In the genomic region with DNA sequence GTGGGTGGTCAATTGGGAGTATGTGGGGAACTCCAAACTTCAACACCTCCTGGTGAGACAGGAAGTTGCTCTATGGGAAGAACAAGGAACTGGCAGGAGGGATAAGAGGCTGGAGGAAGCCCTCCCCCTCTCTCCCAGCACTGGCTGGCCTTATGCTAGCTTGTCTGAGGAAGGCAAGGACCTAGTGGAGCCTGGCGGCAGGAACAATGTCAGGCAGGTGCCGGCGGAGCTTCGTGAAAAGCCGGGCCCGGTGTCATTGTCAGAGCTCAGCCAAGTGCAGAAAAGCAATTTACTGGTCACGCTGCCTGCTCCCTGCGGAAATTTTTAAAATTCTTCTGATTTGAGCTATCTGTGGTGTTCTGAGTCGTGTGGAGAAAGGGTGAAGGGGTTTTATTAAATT, we compare ENCODE assay signal across 11 mouse cellular contexts. TPM values are rescaled to one million over a fixed set of nuclear protein-coding genes. Genes with fewer than 3 reads are reported as not detected.
A peak's percentile ranks its signal among the peaks of the same experiment; 100 is the strongest.
DNase-seq lines count a peak whose midpoint lies in the region; ATAC-seq lines count a peak whose summit lies in the region.
"Had no signal": no experiment of that assay in that cellular context is flagged by ENCODE, and none has a peak within 500 bp of the region (broad histone marks: within the 10 kb centered on the region; RNA-seq: fewer than 3 reads in every experiment).

No protein-coding gene starts in this region.

- 23% methylated on average over 9 of the region's 9 CpGs for WGBS in heart, embryonic 16.5 days
- 3% methylated on average over 9 of the region's 9 CpGs for WGBS in midbrain, embryonic 11.5 days
- 6% methylated on average over 9 of the region's 9 CpGs for WGBS in midbrain, embryonic 15.5 days
- WGBS in hindbrain, embryonic 12.5 days, result 11% methylated on average over 9 of the region's 9 CpGs
- 8% methylated on average over 9 of the region's 9 CpGs for WGBS in neural tube, embryonic 13.5 days

- no peaks in the 10 kb centered on the region for H3K36me3 ChIP-seq in heart, embryonic 16.5 days (ENCODE audit: control insufficient read depth, insufficient read depth)
- H3K36me3 ChIP-seq in midbrain, embryonic 11.5 days (ENCODE audit: control insufficient read depth, insufficient read depth, low read length), result no peaks in the 10 kb centered on the region
- no peaks in the 10 kb centered on the region for H3K36me3 ChIP-seq in midbrain, embryonic 15.5 days (replicated peaks)
- no peaks in the 10 kb centered on the region for H3K36me3 ChIP-seq in hindbrain, embryonic 12.5 days
- no peaks in the 10 kb centered on the region for H3K36me3 ChIP-seq in neural tube, embryonic 13.5 days

- no peak for DNase-seq in heart, adult 11 months
- DNase-seq in midbrain, embryonic 11.5 days (ENCODE audit: low spot score, missing footprints), result peak; percentile 87
- DNase-seq in right cerebral cortex, postnatal 36 days (ENCODE audit: low spot score in 2 of 2), result no peak
- DNase-seq: lung, postnatal 10 days had no signal

- H3K4me3 ChIP-seq in heart, embryonic 16.5 days (ENCODE audit: low read length), result no peak overlapping the region
- no peak overlapping the region for H3K4me3 ChIP-seq in midbrain, embryonic 11.5 days (ENCODE audit: low read depth, low read length)
- H3K4me3 ChIP-seq in midbrain, embryonic 15.5 days, result no peak overlapping the region
- no peak overlapping the region for H3K4me3 ChIP-seq in hindbrain, embryonic 12.5 days
- no peak overlapping the region for H3K4me3 ChIP-seq in neural tube, embryonic 13.5 days

- no peak for ATAC-seq in heart, embryonic 16.5 days (replicated peaks; ENCODE audit: extremely low read depth, insufficient read depth, low FRiP score)
- ATAC-seq in midbrain, embryonic 11.5 days (ENCODE audit: low FRiP score), result no peak
- no peak for ATAC-seq in midbrain, embryonic 15.5 days (replicated peaks)
- no peak for ATAC-seq in hindbrain, embryonic 12.5 days (ENCODE audit: low FRiP score)
- ATAC-seq in neural tube, embryonic 13.5 days (ENCODE audit: low read depth), result no peak
- ATAC-seq in cerebellum, adult (ENCODE audit: insufficient number of reproducible peaks, low FRiP score, low TSS enrichment), result no peak
- ATAC-seq: intestine, embryonic 16.5 days had no signal

- H3K4me2 ChIP-seq in heart, embryonic 16.5 days (ENCODE audit: low read depth, low read length), result peak overlapping the region; percentile 9; the same call in 1 of the 2 replicates
- H3K4me2 ChIP-seq in midbrain, embryonic 11.5 days, result no peak overlapping the region
- H3K4me2 ChIP-seq in midbrain, embryonic 15.5 days, result no peak overlapping the region
- peak overlapping the region; percentile 86; the same call in 1 of the 2 replicates for H3K4me2 ChIP-seq in hindbrain, embryonic 12.5 days (replicated peaks)
- peak overlapping the region; percentile 18; the same call in 1 of the 2 replicates for H3K4me2 ChIP-seq in neural tube, embryonic 13.5 days

- no peaks in the 10 kb centered on the region for H3K9me3 ChIP-seq in heart, embryonic 16.5 days (replicated peaks; ENCODE audit: control insufficient read depth, low read length)
- no peaks in the 10 kb centered on the region for H3K9me3 ChIP-seq in midbrain, embryonic 11.5 days (ENCODE audit: control insufficient read depth, low read length)
- H3K9me3 ChIP-seq in midbrain, embryonic 15.5 days, result no peaks in the 10 kb centered on the region
- H3K9me3 ChIP-seq in hindbrain, embryonic 12.5 days (replicated peaks), result no peaks in the 10 kb centered on the region
- H3K9me3 ChIP-seq in neural tube, embryonic 13.5 days, result no peaks in the 10 kb centered on the region

- H3K27ac ChIP-seq in heart, embryonic 16.5 days (ENCODE audit: low read length), result peak overlapping the region; percentile 87; the same call in 1 of the 2 replicates
- H3K27ac ChIP-seq in midbrain, embryonic 11.5 days (ENCODE audit: low read depth, low read length), result no peak overlapping the region; the same call in 1 of the 2 replicates
- H3K27ac ChIP-seq in midbrain, embryonic 15.5 days, result no peak overlapping the region
- no peak overlapping the region for H3K27ac ChIP-seq in hindbrain, embryonic 12.5 days
- H3K27ac ChIP-seq in neural tube, embryonic 13.5 days (replicated peaks), result no peak overlapping the region

- no peak overlapping the region for H3K9ac ChIP-seq in heart, embryonic 16.5 days (ENCODE audit: low read length)
- H3K9ac ChIP-seq in midbrain, embryonic 11.5 days (ENCODE audit: low read length), result peak overlapping the region; percentile 16; the same call in 1 of the 2 replicates
- no peak overlapping the region for H3K9ac ChIP-seq in midbrain, embryonic 15.5 days
- H3K9ac ChIP-seq in hindbrain, embryonic 12.5 days, result no peak overlapping the region
- H3K9ac ChIP-seq in neural tube, embryonic 13.5 days, result no peak overlapping the region

- no peaks in the 10 kb centered on the region; the same call in 1 of the 2 replicates for H3K27me3 ChIP-seq in heart, embryonic 16.5 days (ENCODE audit: control insufficient read depth, insufficient read depth, low read length)
- H3K27me3 ChIP-seq in midbrain, embryonic 11.5 days (ENCODE audit: control insufficient read depth, insufficient read depth, low read length), result peaks cover 31% of the 10 kb centered on the region
- peaks cover 12% of the 10 kb centered on the region; the same call in 1 of the 2 replicates for H3K27me3 ChIP-seq in midbrain, embryonic 15.5 days (replicated peaks)
- peaks cover 44% of the 10 kb centered on the region for H3K27me3 ChIP-seq in hindbrain, embryonic 12.5 days
- peaks cover 26% of the 10 kb centered on the region for H3K27me3 ChIP-seq in neural tube, embryonic 13.5 days

- peaks cover 51% of the 10 kb centered on the region for H3K4me1 ChIP-seq in heart, embryonic 16.5 days (ENCODE audit: control insufficient read depth, insufficient read depth, low read length)
- peaks cover 29% of the 10 kb centered on the region for H3K4me1 ChIP-seq in midbrain, embryonic 11.5 days (ENCODE audit: control insufficient read depth, insufficient read depth, low read length)
- H3K4me1 ChIP-seq in midbrain, embryonic 15.5 days, result peaks cover 28% of the 10 kb centered on the region
- peaks cover 42% of the 10 kb centered on the region for H3K4me1 ChIP-seq in hindbrain, embryonic 12.5 days
- peaks cover 57% of the 10 kb centered on the region for H3K4me1 ChIP-seq in neural tube, embryonic 13.5 days (replicated peaks)

RNA-seq across cellular contexts. Expression of a gene that starts 3.3 kb away (rescaled TPM):
- polyA plus RNA-seq in heart, embryonic 16.5 days (2015; fragmentation: Nextera tagmentation; extraction: Ambion mirVana), result 9.2 and 11.5 TPM in 2 replicates
- polyA plus RNA-seq in midbrain, embryonic 11.5 days (2014; fragmentation: Nextera tagmentation; extraction: Ambion mirVana), result 3.9 and 5.2 TPM in 2 replicates
- 3.8 and 5.0 TPM in 2 replicates for polyA plus RNA-seq in midbrain, embryonic 15.5 days (2015; fragmentation: Nextera tagmentation; extraction: Ambion mirVana)
- 9.8 and 10.7 TPM in 2 replicates for polyA plus RNA-seq in hindbrain, embryonic 12.5 days (2016; fragmentation: Nextera tagmentation; extraction: Ambion mirVana)
- 10.1 and 10.8 TPM in 2 replicates for polyA plus RNA-seq in neural tube, embryonic 13.5 days (2015; fragmentation: Nextera tagmentation; extraction: Ambion mirVana)

RNA-seq across cellular contexts. Expression of a gene that starts 19.1 kb away (rescaled TPM):
- 424 and 467 TPM in 2 replicates for polyA plus RNA-seq in heart, embryonic 16.5 days (2015; fragmentation: Nextera tagmentation; extraction: Ambion mirVana)
- polyA plus RNA-seq in midbrain, embryonic 11.5 days (2014; fragmentation: Nextera tagmentation; extraction: Ambion mirVana), result 1,003 and 1,036 TPM in 2 replicates
- polyA plus RNA-seq in midbrain, embryonic 15.5 days (2015; fragmentation: Nextera tagmentation; extraction: Ambion mirVana), result 375 and 382 TPM in 2 replicates
- 615 and 624 TPM in 2 replicates for polyA plus RNA-seq in hindbrain, embryonic 12.5 days (2016; fragmentation: Nextera tagmentation; extraction: Ambion mirVana)
- polyA plus RNA-seq in neural tube, embryonic 13.5 days (2015; fragmentation: Nextera tagmentation; extraction: Ambion mirVana), result 495 and 526 TPM in 2 replicates

RNA-seq across cellular contexts. Expression of a gene that starts 59.5 kb away (rescaled TPM):
- polyA plus RNA-seq in heart, embryonic 16.5 days (2015; fragmentation: Nextera tagmentation; extraction: Ambion mirVana), result not detected in 2 replicates
- polyA plus RNA-seq in midbrain, embryonic 11.5 days (2014; fragmentation: Nextera tagmentation; extraction: Ambion mirVana), result 1.9 and 2.9 TPM in 2 replicates
- 1.1 and 3.2 TPM in 2 replicates for polyA plus RNA-seq in midbrain, embryonic 15.5 days (2015; fragmentation: Nextera tagmentation; extraction: Ambion mirVana)
- polyA plus RNA-seq in hindbrain, embryonic 12.5 days (2016; fragmentation: Nextera tagmentation; extraction: Ambion mirVana), result 29.8 and 33.8 TPM in 2 replicates
- 53.2 and 55.7 TPM in 2 replicates for polyA plus RNA-seq in neural tube, embryonic 13.5 days (2015; fragmentation: Nextera tagmentation; extraction: Ambion mirVana)
- polyA plus RNA-seq: C2C12; intestine, embryonic 16.5 days had no signal

Comparison
In these comparisons a context has a peak if more than half of its experiments do, and no peak if none do; other contexts are left out.
1. H3K4me2 ChIP-seq: peak in heart, embryonic 16.5 days (single experiment), hindbrain, embryonic 12.5 days (single experiment) and neural tube, embryonic 13.5 days (single experiment); none in midbrain, embryonic 11.5 days (single experiment) and midbrain, embryonic 15.5 days (single experiment).